Mouse (Mus musculus) CD4-positive helper T cell, adult 2 months (primary cell): ENCODE measurements at regions not wholly inside any gene's neighbourhood (a gene's known extent, or its start where the extent isn't known, plus 50 kb on each side); places are given as distances from the start of the nearest gene placed in this dataset.

ENCODE experiments used
- DNase-seq: peaks from one replicate; pipeline ENCODE4 v3.0.0-alpha.2; 2012; ENCODE audit warnings: low read depth, missing footprints, low spot score

GRCm38 (mm10) chr14:76717081-76717480 lies 160.4 kb upstream of the Serp2 start:
- no peak for DNase-seq

- DNase-seq: no peak
These were observed 158.0 kb upstream of the Serp2 start for GRCm38 (mm10) chr14:76714727-76715126.

GRCm38 (mm10) chr14:76713946-76714345 lies 157.3 kb upstream of the Serp2 start:
- no peak for DNase-seq

- DNase-seq: no peak
These were observed 152.0 kb upstream of the Serp2 start for GRCm38 (mm10) chr14:76708728-76709127.

GRCm38 (mm10) chr14:76703373-76703764 lies 146.7 kb upstream of the Serp2 start:
- DNase-seq: no peak

- DNase-seq: no peak
These were observed 146.2 kb upstream of the Serp2 start for GRCm38 (mm10) chr14:76702709-76703372.

- DNase-seq: no peak
These were observed 145.4 kb upstream of the Serp2 start for GRCm38 (mm10) chr14:76701911-76702708.

GRCm38 (mm10) chr14:76701304-76701703 lies 144.6 kb upstream of the Serp2 start:
- DNase-seq: no peak

- DNase-seq: no peak
These were observed 144.1 kb upstream of the Serp2 start for GRCm38 (mm10) chr14:76700796-76701195.

GRCm38 (mm10) chr14:76700190-76700589 lies 143.5 kb upstream of the Serp2 start:
- no peak for DNase-seq

GRCm38 (mm10) chr14:76698718-76699402 lies 142.2 kb upstream of the Serp2 start:
- DNase-seq: no peak

- DNase-seq: no peak
These were observed 140.0 kb upstream of the Serp2 start for GRCm38 (mm10) chr14:76696729-76697128.

GRCm38 (mm10) chr14:76695691-76696355 lies 139.1 kb upstream of the Serp2 start:
- DNase-seq: no peak

- DNase-seq: no peak
These were observed 138.2 kb upstream of the Serp2 start for GRCm38 (mm10) chr14:76694894-76695293.

- DNase-seq: no peak
These were observed 136.9 kb upstream of the Serp2 start for GRCm38 (mm10) chr14:76693351-76694317.

- DNase-seq: peak; percentile 9
These were observed 131.3 kb upstream of the Serp2 start for GRCm38 (mm10) chr14:76687971-76688407.

- DNase-seq: no peak
These were observed 130.2 kb upstream of the Serp2 start for GRCm38 (mm10) chr14:76686762-76687453.

GRCm38 (mm10) chr14:76685830-76686761 lies 129.4 kb upstream of the Serp2 start:
- no peak for DNase-seq

GRCm38 (mm10) chr14:76684327-76684726 lies 127.6 kb upstream of the Serp2 start:
- no peak for DNase-seq
